Mouse (Mus musculus) left cerebral cortex, adult 8-10 months (tissue): Measurements from ENCODE around the gene Tas2r123. TPM values are rescaled to one million over a fixed set of nuclear protein-coding genes. Genes with fewer than 3 reads are reported as not detected.

ENCODE experiments used
- DNase-seq, 2 experiments: peaks; one replicate each; pipeline ENCODE4 v3.0.0; 2022; ENCODE audit warnings: low spot score in 2 of 2
- total RNA-seq, 4 experiments: library from RNA; stranded (reverse); gene quantifications; 2 replicates each; pipeline ENCODE4 v1.2.4; 2022

Tas2r123 gene
- total RNA-seq = not detected

GRCm38 (mm10) chr6:132846842-132847241 is at the start of gene Tas2r123:
Gene Tas2r123, plus strand, starts transcription at chr6:132847142.
- DNase-seq = no peak

DNA sequence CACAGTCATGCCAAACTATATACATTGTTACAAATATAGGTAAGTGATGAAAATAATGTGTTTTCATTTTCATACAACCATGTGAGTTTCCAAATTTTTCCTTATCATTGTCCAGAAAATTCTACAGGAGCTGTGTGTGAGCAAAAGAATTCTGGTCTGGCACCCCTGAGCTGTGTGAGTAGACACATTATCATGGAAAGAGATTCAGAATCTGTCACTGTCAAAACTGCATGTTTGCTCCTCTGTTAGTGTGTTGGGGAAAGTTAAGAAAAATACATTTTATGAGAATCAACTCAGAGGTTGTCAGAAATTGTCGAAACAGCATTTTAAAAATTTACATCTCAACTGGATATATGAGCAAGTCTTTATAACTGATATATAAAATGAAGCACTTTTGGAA is 44.4 kb upstream of the Tas2r123 start, which contains the start of gene Tas2r117:
Gene Tas2r117, plus strand, starts transcription at position 301 of the 400 bp plus-strand sequence.
- DNase-seq = no peak

DNA sequence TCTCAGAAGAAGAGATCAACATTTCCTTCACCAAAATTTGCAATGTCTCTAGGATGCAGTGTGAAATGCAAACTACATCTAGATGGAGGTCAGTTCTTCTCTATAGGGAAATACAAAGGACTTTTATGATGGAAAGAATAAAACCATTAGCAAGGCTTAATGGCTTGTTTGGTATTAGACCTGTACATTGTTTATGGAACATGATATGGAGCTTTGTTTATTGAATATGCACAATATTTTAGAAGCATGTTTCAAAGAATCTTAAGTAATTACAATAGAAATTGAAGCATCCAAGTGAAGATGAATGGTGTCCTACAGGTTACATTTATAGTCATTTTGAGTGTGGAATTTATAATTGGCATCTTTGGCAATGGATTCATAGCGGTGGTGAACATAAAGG is 8.2 kb downstream of the Tas2r123 start, which contains the start of gene Tas2r116:
Gene Tas2r116, plus strand, starts transcription at position 301 of the 400 bp plus-strand sequence.
- no peak for DNase-seq

DNA sequence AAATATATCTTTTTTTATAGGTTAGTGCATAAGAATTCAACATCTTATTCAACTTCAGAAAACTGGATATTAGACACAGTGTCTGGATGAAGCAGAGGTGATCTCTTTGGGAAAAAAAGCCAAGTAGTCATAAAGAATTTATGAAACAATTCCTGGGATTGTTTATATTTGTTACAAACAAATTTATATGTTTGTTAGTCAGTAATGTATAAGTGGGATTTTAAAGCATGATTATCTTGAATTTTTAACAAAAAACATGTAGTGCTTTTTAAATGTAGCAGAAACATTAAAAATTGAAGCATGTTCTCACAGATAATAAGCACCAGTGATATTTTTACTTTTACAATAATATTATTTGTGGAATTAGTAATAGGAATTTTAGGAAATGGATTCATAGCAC is 20.8 kb downstream of the Tas2r123 start, which contains the start of gene Tas2r110:
Gene Tas2r110, plus strand, starts transcription at position 301 of the 400 bp plus-strand sequence.
- DNase-seq = no peak

GRCm38 (mm10) chr6:132892711-132893110 is 45.8 kb downstream of the Tas2r123 start, which contains the start of gene Tas2r113:
Gene Tas2r113, plus strand, starts transcription at chr6:132893011.
- no peak for DNase-seq

Other genes with a start within 250 kb of the Tas2r123 start
- not detected for gene A630073D07Rik, start 195.6 kb upstream of the Tas2r123 start, total RNA-seq
- not detected for gene Tas2r120, start 190.2 kb upstream of the Tas2r123 start, total RNA-seq
- not detected for gene Tas2r121, start 146.1 kb upstream of the Tas2r123 start, total RNA-seq
- not detected for gene Tas2r122, start 135.2 kb upstream of the Tas2r123 start, total RNA-seq
- not detected for gene Tas2r115, start 109.1 kb upstream of the Tas2r123 start, total RNA-seq
- not detected for gene Tas2r124, start 92.4 kb upstream of the Tas2r123 start, total RNA-seq
- gene Tas2r102, start 85.0 kb upstream of the Tas2r123 start, total RNA-seq = not detected
- not detected for gene Tas2r136, start 69.0 kb upstream of the Tas2r123 start, total RNA-seq
- gene Tas2r117, start 44.3 kb upstream of the Tas2r123 start, total RNA-seq = not detected
- gene Tas2r116, start 8.3 kb downstream of the Tas2r123 start, total RNA-seq = not detected
- not detected for gene Tas2r110, start 20.9 kb downstream of the Tas2r123 start, total RNA-seq
- gene Tas2r113, start 45.9 kb downstream of the Tas2r123 start, total RNA-seq = not detected
- gene Tas2r125, start 62.5 kb downstream of the Tas2r123 start, total RNA-seq = not detected
- gene Tas2r129, start 104.0 kb downstream of the Tas2r123 start, total RNA-seq = not detected
- not detected for gene Tas2r131, start 110.8 kb downstream of the Tas2r123 start, total RNA-seq
- not detected for gene Tas2r109, start 133.8 kb downstream of the Tas2r123 start, total RNA-seq
- not detected for gene Tas2r103, start 190.0 kb downstream of the Tas2r123 start, total RNA-seq
- not detected for gene Tas2r140, start 208.7 kb downstream of the Tas2r123 start, total RNA-seq